Mouse (Mus musculus) kidney, adult 9 months (tissue): ENCODE measurements around the gene Tlk2.

Experiments used
- DNase-seq: peaks from one replicate; pipeline ENCODE4 v3.0.0; 2022

Tlk2 gene

GRCm38 (mm10) chr11:105264506-105264905 is 85.9 kb downstream of the Tlk2 start:
- no peak for DNase-seq

GRCm38 (mm10) chr11:105264988-105265387 is 86.4 kb downstream of the Tlk2 start:
- DNase-seq, result no peak

GRCm38 (mm10) chr11:105270155-105270554 is 91.5 kb downstream of the Tlk2 start:
- peak; percentile 69 for DNase-seq

GRCm38 (mm10) chr11:105280456-105280855 is 101.8 kb downstream of the Tlk2 start:
- no peak for DNase-seq

GRCm38 (mm10) chr11:105281291-105281690 is 102.7 kb downstream of the Tlk2 start:
- DNase-seq, result no peak

GRCm38 (mm10) chr11:105281763-105282459 is 103.3 kb downstream of the Tlk2 start:
- DNase-seq, result no peak

GRCm38 (mm10) chr11:105282460-105282859 is 103.9 kb downstream of the Tlk2 start:
- peak; percentile 22 for DNase-seq

GRCm38 (mm10) chr11:105283016-105283415 is 104.4 kb downstream of the Tlk2 start:
- DNase-seq, result no peak

GRCm38 (mm10) chr11:105285720-105286119 is 107.1 kb downstream of the Tlk2 start:
- no peak for DNase-seq

GRCm38 (mm10) chr11:105289403-105289802 is 110.8 kb downstream of the Tlk2 start:
- DNase-seq, result no peak

GRCm38 (mm10) chr11:105291681-105292123 is 113.1 kb downstream of the Tlk2 start:
- no peak for DNase-seq

GRCm38 (mm10) chr11:105292124-105293071 is 113.8 kb downstream of the Tlk2 start, which contains the start of gene Mrc2:
Mrc2 (plus strand) TSS chr11:105292643.
- no peak for DNase-seq

GRCm38 (mm10) chr11:105293101-105293581 is 114.5 kb downstream of the Tlk2 start:
- no peak for DNase-seq

- DNase-seq, result no peak
These were observed 115.4 kb downstream of the Tlk2 start for GRCm38 (mm10) chr11:105293901-105294494.

- no peak for DNase-seq
These were observed 117.5 kb downstream of the Tlk2 start for GRCm38 (mm10) chr11:105296084-105296483.

GRCm38 (mm10) chr11:105310197-105310596 is 131.6 kb downstream of the Tlk2 start:
- DNase-seq, result no peak

- peak; percentile 68 for DNase-seq
These were observed 132.8 kb downstream of the Tlk2 start for GRCm38 (mm10) chr11:105311291-105311975.

- no peak for DNase-seq
These were observed 133.8 kb downstream of the Tlk2 start for GRCm38 (mm10) chr11:105312311-105312942.

- peak; percentile 56 for DNase-seq
These were observed 134.5 kb downstream of the Tlk2 start for GRCm38 (mm10) chr11:105312972-105313632.

- DNase-seq, result no peak
These were observed 135.0 kb downstream of the Tlk2 start for GRCm38 (mm10) chr11:105313633-105314014.

GRCm38 (mm10) chr11:105315296-105315695 is 136.7 kb downstream of the Tlk2 start:
- DNase-seq, result no peak
